Mouse (Mus musculus) neural tube, embryonic 10.5 days (tissue): ENCODE measurements at regions not wholly inside any gene's neighbourhood (a gene's known extent, or its start where the extent isn't known, plus 50 kb on each side); places are given as distances from the start of the nearest gene placed in this dataset.
A peak's percentile ranks its signal among the peaks of the same experiment; 100 is the strongest.
"Not testable (repeated sequence)": the region's sequence is repeated elsewhere in the genome, so short reads cannot be mapped to it uniquely, and the experiment has no call there.

ENCODE experiments used
- DNase-seq: peaks from one replicate; pipeline ENCODE4 v3.0.0-alpha.2; 2017; ENCODE audit warnings: low spot score; ENCODE audit errors: extremely low spot score

DNA sequence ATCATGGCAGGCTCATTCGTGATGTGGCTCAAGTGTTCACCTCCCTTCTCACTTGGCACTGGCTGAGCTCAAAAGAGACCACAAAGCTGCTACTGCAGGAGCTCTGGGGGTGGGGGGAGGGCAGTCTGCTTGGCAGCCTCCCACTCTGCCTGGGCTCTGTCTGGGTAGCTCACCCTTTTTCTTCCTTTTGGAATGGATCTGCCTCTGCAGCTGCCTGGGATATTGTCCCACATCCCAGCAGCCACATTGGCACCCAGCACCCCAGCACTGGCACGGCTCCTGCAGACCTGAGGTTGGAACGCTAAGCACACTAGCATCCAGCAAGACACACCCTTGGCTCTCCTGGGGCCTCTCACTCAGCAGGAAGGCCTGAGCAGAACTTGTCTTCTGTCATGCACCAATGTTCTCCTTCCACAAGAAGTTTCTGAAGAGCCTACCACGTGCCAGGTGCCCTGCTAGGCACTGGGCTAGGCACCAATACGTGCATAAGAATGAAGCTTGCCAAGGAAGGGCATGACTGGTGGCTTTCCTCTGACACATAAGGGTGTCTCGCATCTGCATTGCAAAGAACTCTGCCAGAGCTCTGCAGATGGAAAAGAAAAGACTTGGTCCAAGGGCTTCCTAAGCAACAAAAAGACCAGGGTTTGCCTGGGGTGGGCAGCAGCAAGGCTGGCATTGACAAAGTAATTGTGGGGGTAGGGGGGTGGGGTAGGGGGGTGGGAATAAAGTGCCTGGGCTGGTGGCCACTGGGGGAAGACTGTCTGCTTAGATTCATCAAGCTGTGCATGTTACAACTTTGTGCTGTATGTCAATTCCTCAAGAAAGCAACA, 112.1 kb upstream of the Sipa1l1 start:
- DNase-seq = not testable (repeated sequence)

- no peak for DNase-seq
These were observed 104.1 kb upstream of the Sipa1l1 start for GRCm38 (mm10) chr12:82064986-82065385.

DNA sequence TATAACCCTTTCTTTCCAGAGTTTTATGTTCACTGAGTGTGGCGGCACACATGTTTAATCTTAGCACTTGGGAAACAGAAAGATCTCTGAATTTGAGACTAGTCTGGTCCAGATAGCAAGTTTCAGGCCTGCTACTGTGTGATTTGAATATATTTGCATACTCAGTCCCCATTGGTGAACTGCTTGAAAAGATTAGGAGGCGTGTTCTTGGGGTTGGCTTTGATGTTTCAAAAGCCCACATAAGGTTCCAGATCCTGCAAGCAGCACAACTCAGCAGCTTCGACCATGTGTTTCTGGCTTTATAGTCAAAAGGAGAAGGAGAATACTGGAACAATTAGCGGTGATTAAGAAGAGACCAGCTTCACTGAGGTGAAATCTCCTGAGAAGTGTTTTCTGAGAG, 102.3 kb upstream of the Sipa1l1 start:
- no peak for DNase-seq

GRCm38 (mm10) chr12:82069621-82070020, 99.5 kb upstream of the Sipa1l1 start:
- no peak for DNase-seq

- no peak for DNase-seq
These were observed 96.2 kb upstream of the Sipa1l1 start for GRCm38 (mm10) chr12:82072810-82073465.

DNA sequence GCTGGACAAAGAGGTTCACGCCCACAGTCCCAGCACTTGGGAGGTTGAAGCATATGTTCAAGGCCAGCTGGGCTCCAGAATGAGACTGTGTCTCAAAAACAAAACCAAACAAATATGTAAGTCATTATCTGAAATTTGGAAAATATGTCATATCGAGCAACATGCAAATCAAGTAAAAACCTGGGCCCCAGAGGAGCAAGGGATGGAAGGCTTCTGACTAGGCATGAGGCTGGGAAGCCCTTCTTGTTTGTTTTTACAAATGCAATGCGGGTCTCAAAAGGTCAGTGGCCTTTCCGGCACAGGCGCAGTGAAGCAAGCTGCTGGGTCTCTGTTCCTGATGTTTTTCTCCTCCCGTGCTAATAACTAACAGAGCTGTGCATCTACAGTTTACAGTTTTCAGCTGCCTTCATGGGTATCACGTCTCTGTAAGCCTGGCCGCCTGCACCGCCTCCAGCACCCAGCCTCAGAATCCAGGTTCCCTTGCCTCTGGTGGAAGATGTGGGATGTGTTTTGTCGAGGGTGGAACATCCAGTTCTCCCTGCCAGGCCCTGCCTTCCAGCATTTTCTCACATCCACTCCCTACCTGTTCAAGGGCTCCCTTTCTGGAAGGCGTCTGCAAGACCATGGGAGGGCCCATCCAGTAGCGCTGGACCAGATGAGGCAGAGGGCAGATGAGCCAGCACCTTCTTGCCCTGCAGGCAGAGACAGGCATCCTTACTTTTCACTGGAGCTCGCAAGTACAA, 93.5 kb upstream of the Sipa1l1 start:
- DNase-seq = peak; percentile 32

DNA sequence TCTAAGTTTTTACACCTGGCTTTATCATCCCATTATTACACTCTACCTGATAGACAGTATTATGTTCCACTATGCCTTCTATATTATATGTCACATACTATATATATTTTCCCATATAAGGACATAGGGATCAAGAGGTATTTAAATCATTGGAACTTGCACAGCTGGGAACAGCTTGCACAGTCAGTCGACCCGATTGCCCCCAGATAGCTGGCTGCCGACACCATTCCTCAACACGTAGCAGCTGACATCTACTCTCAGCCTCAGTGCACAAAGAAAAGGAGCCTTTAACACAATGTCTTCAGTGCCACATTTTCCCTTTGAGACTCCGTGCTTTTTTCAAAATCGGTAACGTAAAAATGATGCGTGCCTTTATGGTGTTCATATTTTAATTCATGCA, 92.4 kb upstream of the Sipa1l1 start:
- DNase-seq = no peak

- no peak for DNase-seq
These were observed 91.2 kb upstream of the Sipa1l1 start for GRCm38 (mm10) chr12:82077945-82078344.

DNA sequence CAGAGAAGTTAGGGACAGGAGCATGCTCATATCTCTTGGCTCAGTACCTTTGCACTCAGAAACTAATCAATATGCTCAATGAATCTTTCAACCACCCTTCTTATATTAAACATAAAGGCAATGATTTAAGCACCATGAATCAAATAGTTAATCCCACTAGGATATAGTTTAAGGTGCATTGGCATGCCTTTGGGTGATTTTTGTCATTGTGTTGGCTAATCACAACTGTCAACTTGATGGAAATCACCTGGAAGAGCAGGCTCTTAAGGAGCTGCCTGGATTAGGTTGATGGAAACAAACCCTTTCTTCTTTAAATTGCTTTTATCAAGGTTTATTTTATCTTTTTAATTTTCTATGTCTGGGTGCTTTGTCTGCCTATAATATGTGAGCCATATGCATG, 90.4 kb upstream of the Sipa1l1 start:
- DNase-seq = no peak

DNA sequence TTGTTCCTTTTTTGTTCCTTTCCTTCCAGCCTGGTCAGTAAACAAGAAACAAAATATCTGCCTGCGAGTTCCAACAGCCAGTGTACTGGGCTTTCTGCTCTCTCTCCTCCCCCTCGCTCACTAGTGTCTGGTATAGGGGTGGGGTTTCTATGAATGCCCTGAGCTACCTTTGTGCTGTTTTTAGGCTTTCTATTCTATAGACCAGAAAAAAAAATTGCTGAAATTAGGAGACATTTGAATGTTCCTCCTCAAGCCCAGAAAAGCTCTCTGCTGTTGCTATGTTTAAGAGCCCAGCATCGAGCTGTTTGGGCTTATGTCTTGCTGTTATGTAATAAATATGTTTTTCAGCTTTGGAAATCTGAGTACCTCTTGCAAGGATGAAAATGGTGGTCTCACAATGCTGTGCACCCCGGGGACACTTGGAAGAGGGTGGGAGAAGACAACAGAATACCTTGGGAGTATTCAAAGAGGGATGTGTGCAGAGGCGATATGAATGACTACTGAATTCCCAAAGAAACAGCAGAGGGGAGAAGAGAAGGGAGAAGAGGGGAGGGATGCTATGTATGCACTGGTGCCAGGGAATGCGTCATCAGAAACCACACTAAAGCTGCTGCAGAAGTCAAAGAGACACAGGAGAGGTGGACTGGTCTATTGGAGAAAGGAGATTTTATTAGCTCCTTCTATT, 88.8 kb upstream of the Sipa1l1 start:
- no peak for DNase-seq

DNA sequence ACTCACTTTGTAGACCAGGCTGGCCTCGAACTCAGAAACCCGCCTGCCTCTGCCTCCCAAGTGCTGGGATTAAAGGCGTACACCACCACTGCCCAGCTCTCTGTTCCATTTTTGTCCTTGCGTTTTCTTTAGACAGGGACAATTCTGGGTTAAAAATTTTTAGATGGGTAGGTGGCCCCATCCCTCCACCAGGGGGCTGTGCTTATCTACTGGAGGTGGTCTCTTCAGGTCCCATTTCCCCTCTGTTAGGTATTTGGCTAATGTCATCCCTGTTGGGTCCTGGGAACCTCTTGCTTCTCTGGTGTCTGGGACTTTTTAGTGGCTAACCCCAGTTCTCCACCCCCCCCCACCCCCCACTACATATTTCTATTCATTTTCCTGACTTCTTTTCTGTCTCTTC, 86.5 kb upstream of the Sipa1l1 start:
- not testable (repeated sequence) for DNase-seq

GRCm38 (mm10) chr12:82085771-82086400, 83.2 kb upstream of the Sipa1l1 start:
- no peak for DNase-seq

GRCm38 (mm10) chr12:82086441-82086840, 82.7 kb upstream of the Sipa1l1 start:
- no peak for DNase-seq

- no peak for DNase-seq
These were observed 79.8 kb upstream of the Sipa1l1 start for GRCm38 (mm10) chr12:82089288-82089687.

DNA sequence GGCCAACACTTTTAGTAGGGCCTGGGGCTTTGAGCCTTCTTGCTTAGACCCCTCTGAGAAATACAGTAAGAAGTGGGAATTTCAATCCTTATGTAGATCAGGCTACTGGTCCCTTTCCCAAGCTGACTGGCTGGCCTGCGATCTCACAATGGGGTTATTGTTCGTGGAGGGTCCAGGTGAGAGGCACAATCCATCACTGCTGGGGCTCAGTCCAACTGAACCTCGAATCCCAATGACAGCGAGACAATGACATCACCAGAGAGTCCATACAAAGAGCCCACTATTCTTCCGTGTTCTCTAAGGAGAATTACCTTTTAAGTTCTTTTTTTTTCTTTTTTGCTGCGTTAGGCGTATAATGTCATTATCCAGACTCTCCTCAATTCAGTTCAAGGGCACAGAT, 75.8 kb upstream of the Sipa1l1 start:
- no peak for DNase-seq

- no peak for DNase-seq
These were observed 73.7 kb upstream of the Sipa1l1 start for GRCm38 (mm10) chr12:82095396-82095795.

- DNase-seq = no peak
These were observed 72.0 kb upstream of the Sipa1l1 start for GRCm38 (mm10) chr12:82097126-82097525.

DNA sequence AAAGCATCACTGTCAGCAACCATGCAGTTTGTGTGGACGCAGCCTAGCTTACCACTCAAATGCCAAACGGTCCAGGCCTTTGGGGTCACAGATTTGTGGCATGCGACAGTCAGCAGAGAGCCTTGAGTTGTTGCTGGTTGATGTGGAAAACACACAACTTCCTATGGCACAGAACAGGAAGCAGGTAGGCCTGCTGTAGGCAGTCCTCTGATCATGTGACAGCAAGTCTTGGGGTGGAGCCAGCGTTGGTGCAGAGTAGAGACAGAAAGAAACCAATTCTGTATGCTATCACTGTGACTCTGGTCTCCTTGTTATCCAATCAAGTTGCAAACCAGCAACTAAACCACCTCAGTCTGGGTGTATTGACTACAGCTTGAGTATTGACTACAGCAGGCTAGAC, 71.5 kb upstream of the Sipa1l1 start:
- no peak for DNase-seq

- no peak for DNase-seq
These were observed 64.9 kb upstream of the Sipa1l1 start for GRCm38 (mm10) chr12:82104211-82104610.

DNA sequence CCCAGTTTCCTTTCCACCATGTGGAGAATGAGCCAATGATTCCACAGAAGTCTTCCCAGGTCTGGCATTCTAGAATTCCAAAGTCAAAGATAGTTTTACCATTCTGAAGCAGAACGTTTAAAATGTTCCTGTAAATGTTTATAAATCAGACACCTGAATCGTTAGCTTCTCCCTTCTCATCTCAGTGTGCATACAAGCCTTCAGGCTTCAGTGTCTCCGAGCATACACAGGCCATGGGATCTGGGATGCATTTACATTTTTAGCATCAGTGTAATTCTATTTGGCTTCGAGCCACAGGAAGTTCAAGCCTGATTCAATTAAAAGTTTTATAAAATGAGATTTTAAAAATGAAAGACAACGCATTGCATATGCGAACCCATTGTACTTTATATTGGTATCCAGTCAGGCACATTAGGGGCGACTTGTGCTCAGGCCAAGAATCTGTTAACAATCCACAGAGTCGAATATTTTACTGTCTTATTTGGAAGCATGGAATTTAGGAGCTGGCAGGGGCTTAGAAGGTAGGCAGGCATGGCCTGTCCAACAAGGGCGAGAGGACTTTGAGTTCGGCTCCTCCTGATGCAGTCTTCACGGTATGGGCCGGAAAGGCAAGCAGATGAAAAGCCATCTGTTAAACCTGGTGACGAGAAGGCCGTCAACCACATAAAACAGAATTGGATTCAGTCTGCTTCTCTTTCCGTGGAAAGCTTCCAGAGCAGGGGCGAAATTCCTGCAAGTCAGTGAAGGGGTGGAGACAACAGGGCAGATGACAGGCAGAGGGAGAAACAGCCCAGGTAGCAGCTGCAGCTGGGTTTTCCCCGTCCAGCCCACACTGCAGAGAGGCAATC, 63.7 kb upstream of the Sipa1l1 start:
- no peak for DNase-seq
